Mouse (Mus musculus): ENCODE data around the gene Sprr2k. TPM values are rescaled to one million over a fixed set of nuclear protein-coding genes. Genes with fewer than 3 reads are reported as not detected.
"Not testable (repeated sequence)": the region's sequence is repeated elsewhere in the genome, so short reads cannot be mapped to it uniquely, and the experiment has no call there.

Gene Sprr2k
- polyA plus RNA-seq, 1 experiment, result not detected

- Histone ChIP-seq H3K4me3 (replicated peaks; ENCODE audit: control insufficient read depth, low read depth, low read length) (no peak within 1 kb of the TSS), H3K4me1 (ENCODE audit: control insufficient read depth, insufficient read depth, low read length) (no peaks in the 10 kb centered on the region), H3K27ac (ENCODE audit: control insufficient read depth, insufficient read depth, low read depth, low read length, poor library complexity) (no peak within 1 kb of the TSS)
- TF ChIP-seq POLR2A (IDR thresholded peaks at IDR 0.05; ENCODE audit: borderline replicate concordance, control insufficient read depth, low read depth, low read length) (no peak), CTCF (IDR thresholded peaks at IDR 0.05; ENCODE audit: control insufficient read depth, insufficient read depth, low read length) (no peak)
- 58% methylated on average over 2 of the region's 2 CpGs for whole genome bisulfite sequencing
Measured at GRCm38 (mm10) chr3:92458620-92459019, 26.2 kb downstream of the Sprr2k start, which contains the start of gene Sprr3. Gene Sprr3 (minus strand): TSS chr3:92458720.

- H3K4me1 ChIP-seq (ENCODE audit: control insufficient read depth, insufficient read depth, low read length), result no peaks in the 10 kb centered on the region
Measured at GRCm38 (mm10) chr3:92466576-92466975, 34.2 kb downstream of the Sprr2k start.

GRCm38 (mm10) chr3:92467424-92467823 lies 35.0 kb downstream of the Sprr2k start:
- H3K4me1 ChIP-seq (ENCODE audit: control insufficient read depth, insufficient read depth, low read length), result no peaks in the 10 kb centered on the region
- no peak overlapping the region for H3K4me3 ChIP-seq (replicated peaks; ENCODE audit: control insufficient read depth, low read depth, low read length)
- H3K27ac ChIP-seq (ENCODE audit: control insufficient read depth, insufficient read depth, low read depth, low read length, poor library complexity), result no peak overlapping the region
- TF ChIP-seq POLR2A (IDR thresholded peaks at IDR 0.05; ENCODE audit: borderline replicate concordance, control insufficient read depth, low read depth, low read length) (no peak), CTCF (IDR thresholded peaks at IDR 0.05; ENCODE audit: control insufficient read depth, insufficient read depth, low read length) (no peak)

More at GRCm38 (mm10) chr3:92466576-92466975, 34.2 kb downstream of the Sprr2k start:
- TF ChIP-seq CTCF (IDR thresholded peaks at IDR 0.05; ENCODE audit: control insufficient read depth, insufficient read depth, low read length), result no peak
- TF ChIP-seq POLR2A (IDR thresholded peaks at IDR 0.05; ENCODE audit: borderline replicate concordance, control insufficient read depth, low read depth, low read length), result no peak
- Histone ChIP-seq H3K4me3 (replicated peaks; ENCODE audit: control insufficient read depth, low read depth, low read length) (no peak overlapping the region), H3K27ac (ENCODE audit: control insufficient read depth, insufficient read depth, low read depth, low read length, poor library complexity) (no peak overlapping the region)
- 83% methylated on average over 1 of the region's 1 CpGs for WGBS

- H3K4me3 ChIP-seq (replicated peaks; ENCODE audit: control insufficient read depth, low read depth, low read length), result no peak overlapping the region
- TF ChIP-seq CTCF (IDR thresholded peaks at IDR 0.05; ENCODE audit: control insufficient read depth, insufficient read depth, low read length) (no peak), POLR2A (IDR thresholded peaks at IDR 0.05; ENCODE audit: borderline replicate concordance, control insufficient read depth, low read depth, low read length) (no peak)
- 81% methylated on average over 2 of the region's 2 CpGs for WGBS
- H3K27ac ChIP-seq (ENCODE audit: control insufficient read depth, insufficient read depth, low read depth, low read length, poor library complexity), result no peak overlapping the region
- H3K4me1 ChIP-seq (ENCODE audit: control insufficient read depth, insufficient read depth, low read length), result no peaks in the 10 kb centered on the region
Measured at GRCm38 (mm10) chr3:92470111-92470510, 37.7 kb downstream of the Sprr2k start.

GRCm38 (mm10) chr3:92481249-92481648 lies 48.9 kb downstream of the Sprr2k start:
- not testable (repeated sequence) for H3K27ac ChIP-seq (ENCODE audit: control insufficient read depth, insufficient read depth, low read depth, low read length, poor library complexity); H3K4me1 ChIP-seq (ENCODE audit: control insufficient read depth, insufficient read depth, low read length); H3K4me3 ChIP-seq (replicated peaks; ENCODE audit: control insufficient read depth, low read depth, low read length)

Other genes starting within 250 kb of the Sprr2k start
- gene Sprr2a1, start 216.8 kb upstream of the Sprr2k start, polyA plus RNA-seq (2011; ENCODE audit: insufficient read depth, insufficient read length, low replicate concordance, missing spikeins), result not detected in 2 replicates
- gene Sprr2a2, start 216.7 kb upstream of the Sprr2k start, polyA plus RNA-seq (2011; ENCODE audit: insufficient read depth, insufficient read length, low replicate concordance, missing spikeins), result not detected in 2 replicates
- gene Sprr2a3, start 147.2 kb upstream of the Sprr2k start, polyA plus RNA-seq (2011; ENCODE audit: insufficient read depth, insufficient read length, low replicate concordance, missing spikeins), result not detected in 2 replicates
- gene Sprr2b, start 116.0 kb upstream of the Sprr2k start, polyA plus RNA-seq (2011; ENCODE audit: insufficient read depth, insufficient read length, low replicate concordance, missing spikeins), result not detected in 2 replicates
- not detected in 2 replicates for gene Sprr2d, start 93.4 kb upstream of the Sprr2k start, polyA plus RNA-seq (2011; ENCODE audit: insufficient read depth, insufficient read length, low replicate concordance, missing spikeins)
- gene Sprr2e, start 80.4 kb upstream of the Sprr2k start, polyA plus RNA-seq (2011; ENCODE audit: insufficient read depth, insufficient read length, low replicate concordance, missing spikeins), result not detected in 2 replicates
- gene Sprr2f, start 67.4 kb upstream of the Sprr2k start, polyA plus RNA-seq (2011; ENCODE audit: insufficient read depth, insufficient read length, low replicate concordance, missing spikeins), result not detected in 2 replicates
- not detected in 2 replicates for gene Sprr2h, start 46.9 kb upstream of the Sprr2k start, polyA plus RNA-seq (2011; ENCODE audit: insufficient read depth, insufficient read length, low replicate concordance, missing spikeins)
- gene Sprr2i, start 24.6 kb upstream of the Sprr2k start, polyA plus RNA-seq (2011; ENCODE audit: insufficient read depth, insufficient read length, low replicate concordance, missing spikeins), result not detected in 2 replicates
- not detected in 2 replicates for gene Sprr2j-ps, start 14.5 kb upstream of the Sprr2k start, polyA plus RNA-seq (2011; ENCODE audit: insufficient read depth, insufficient read length, low replicate concordance, missing spikeins)
- gene Gm9774, start 3.2 kb upstream of the Sprr2k start, polyA plus RNA-seq (2011; ENCODE audit: insufficient read depth, insufficient read length, low replicate concordance, missing spikeins), result 36.1 and 44.7 TPM in 2 replicates
- not detected in 2 replicates for gene Sprr1b, start 6.2 kb downstream of the Sprr2k start, polyA plus RNA-seq (2011; ENCODE audit: insufficient read depth, insufficient read length, low replicate concordance, missing spikeins)
- gene Sprr3, start 26.1 kb downstream of the Sprr2k start, polyA plus RNA-seq (2011; ENCODE audit: insufficient read depth, insufficient read length, low replicate concordance, missing spikeins), result not detected in 2 replicates
- not detected in 2 replicates for gene Sprr1a, start 53.3 kb downstream of the Sprr2k start, polyA plus RNA-seq (2011; ENCODE audit: insufficient read depth, insufficient read length, low replicate concordance, missing spikeins)
- not detected in 2 replicates for gene Sprr4, start 67.9 kb downstream of the Sprr2k start, polyA plus RNA-seq (2011; ENCODE audit: insufficient read depth, insufficient read length, low replicate concordance, missing spikeins)
- not detected in 2 replicates for gene 2310046K23Rik, start 101.9 kb downstream of the Sprr2k start, polyA plus RNA-seq (2011; ENCODE audit: insufficient read depth, insufficient read length, low replicate concordance, missing spikeins)
- not detected in 2 replicates for gene Ivl, start 141.2 kb downstream of the Sprr2k start, polyA plus RNA-seq (2011; ENCODE audit: insufficient read depth, insufficient read length, low replicate concordance, missing spikeins)
- gene Smcp, start 156.4 kb downstream of the Sprr2k start, polyA plus RNA-seq (2011; ENCODE audit: insufficient read depth, insufficient read length, low replicate concordance, missing spikeins), result not detected in 2 replicates
- gene 2210017I01Rik, start 174.9 kb downstream of the Sprr2k start, polyA plus RNA-seq (2011; ENCODE audit: insufficient read depth, insufficient read length, low replicate concordance, missing spikeins), result not detected in 2 replicates
- not detected in 2 replicates for gene Lce6a, start 189.1 kb downstream of the Sprr2k start, polyA plus RNA-seq (2011; ENCODE audit: insufficient read depth, insufficient read length, low replicate concordance, missing spikeins)
- gene Lce1a1, start 215.7 kb downstream of the Sprr2k start, polyA plus RNA-seq (2011; ENCODE audit: insufficient read depth, insufficient read length, low replicate concordance, missing spikeins), result not detected in 2 replicates
- not detected in 2 replicates for gene Lce1b, start 224.3 kb downstream of the Sprr2k start, polyA plus RNA-seq (2011; ENCODE audit: insufficient read depth, insufficient read length, low replicate concordance, missing spikeins)
- gene Lce1a2, start 237.7 kb downstream of the Sprr2k start, polyA plus RNA-seq (2011; ENCODE audit: insufficient read depth, insufficient read length, low replicate concordance, missing spikeins), result not detected in 2 replicates
- gene Lce1c, start 246.7 kb downstream of the Sprr2k start, polyA plus RNA-seq (2011; ENCODE audit: insufficient read depth, insufficient read length, low replicate concordance, missing spikeins), result not detected in 2 replicates

Data from bone marrow, adult 2 months (tissue).